Mouse (Mus musculus) small intestine, adult 2 months (tissue): ENCODE data around the gene Neurod2.
A peak's percentile ranks its signal among the peaks of the same experiment; 100 is the strongest.

Experiments
- CTCF ChIP-seq: fragments of 200-500 bp; IDR thresholded peaks from 2 replicates; pipeline ENCODE4 v1.5.1; 2012; ENCODE audit warnings: low read depth, mild to moderate bottlenecking, control low read depth, inconsistent platforms, low read length, moderate library complexity, mixed read lengths; ENCODE audit not compliant: insufficient replicate concordance, insufficient read length; ENCODE audit errors: extremely low read depth
- POLR2A ChIP-seq: fragments of 200-500 bp; IDR thresholded peaks from 2 replicates; pipeline ENCODE4 v1.6.1; 2012; ENCODE audit warnings: low read depth, mild to moderate bottlenecking, control low read depth, inconsistent platforms, low read length, moderate library complexity

GRCm38 (mm10) chr11:98358161-98359083 lies 29.0 kb upstream of the Neurod2 start, which contains the start of gene Stard3:
- TF ChIP-seq CTCF (no peak), POLR2A (peak; percentile 86)
